Mouse (Mus musculus): Measurements from ENCODE around the gene Pabpc5. TPM values are rescaled to one million over a fixed set of nuclear protein-coding genes. Genes with fewer than 3 reads are reported as not detected.

Gene Pabpc5
- total RNA-seq (2021) = under 1 TPM; 0.30 to 0.45 TPM
- long read RNA-seq, experiment 1 = 0 reads
- long read RNA-seq, experiment 2 = 0 reads

- DNase-seq (ENCODE audit: low spot score in 2 of 2) = peak; percentile 2 to 23
Measured at GRCm38 (mm10) chrX:119927081-119927571, at the start of gene Pabpc5. Gene Pabpc5 (plus strand): TSS chrX:119927196.

GRCm38 (mm10) chrX:119886957-119887593 is 39.9 kb upstream of the Pabpc5 start:
- DNase-seq (ENCODE audit: low spot score in 2 of 2) = no peak

DNA sequence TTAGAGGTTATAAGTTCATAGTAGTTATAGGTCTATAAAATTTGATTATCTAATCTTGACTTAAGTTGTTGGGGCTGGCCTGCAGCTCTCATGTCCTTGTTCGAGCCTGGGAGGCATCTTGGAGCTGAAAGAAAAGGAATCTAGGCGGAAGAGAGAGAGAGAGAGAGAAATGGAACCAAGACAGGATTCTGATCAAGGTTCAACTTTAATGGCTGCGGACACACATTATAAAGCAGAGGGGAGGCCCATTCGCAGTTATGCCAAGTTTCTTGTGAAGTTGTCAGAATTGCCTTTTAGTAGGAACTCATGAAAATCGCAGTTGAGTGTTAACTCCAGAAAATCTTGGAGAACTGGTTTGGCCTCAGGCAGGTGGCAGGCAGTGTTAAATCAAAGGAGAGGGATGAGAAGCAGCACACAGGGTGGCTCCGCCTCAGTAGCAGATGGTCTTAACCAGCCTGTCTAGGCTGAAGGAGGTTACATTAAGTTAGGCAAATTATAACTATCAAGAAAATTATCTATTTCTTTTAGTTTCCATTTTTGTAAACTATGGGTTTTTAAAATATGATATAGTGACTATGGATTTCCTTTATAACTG is 38.6 kb upstream of the Pabpc5 start:
- no peak for DNase-seq (ENCODE audit: low spot score in 2 of 2)

- no peak for DNase-seq (ENCODE audit: low spot score in 2 of 2)
Measured at GRCm38 (mm10) chrX:119927852-119928251, 856 bp downstream of the Pabpc5 start.
